Mouse (Mus musculus) embryonic facial prominence, embryonic 13.5 days (tissue): ENCODE results near the gene Tmem176b. TPM values are rescaled to one million over a fixed set of nuclear protein-coding genes. Genes with fewer than 3 reads are reported as not detected.

ENCODE experiments used
- ATAC-seq: fragments of 200-750 bp; cut with Nextera tagmentation; 2 replicates; pipeline ENCODE4 v1.8.0; 2017; ENCODE audit warnings: low read depth; ENCODE audit not compliant: insufficient number of reproducible peaks, insufficient read depth, low FRiP score, low TSS enrichment
- H3K27ac ChIP-seq: fragments of 300-500 bp; sonication (generic); 2 replicates; pipeline ENCODE4 v1.5.1; 2015; ENCODE audit warnings: moderate library complexity, mild to moderate bottlenecking, inconsistent platforms
- H3K27me3 ChIP-seq: fragments of 300-500 bp; sonication (generic); 2 replicates; pipeline ENCODE4 v1.6.1; 2015; ENCODE audit warnings: mild to moderate bottlenecking, inconsistent platforms
- H3K36me3 ChIP-seq: fragments of 300-500 bp; sonication (generic); 2 replicates; pipeline ENCODE4 v1.6.1; 2015; ENCODE audit warnings: mild to moderate bottlenecking, inconsistent platforms
- H3K4me1 ChIP-seq: fragments of 300-500 bp; sonication (generic); 2 replicates; pipeline ENCODE4 v1.6.1; 2015; ENCODE audit warnings: inconsistent platforms
- H3K4me2 ChIP-seq: fragments of 300-500 bp; sonication (generic); 2 replicates; pipeline ENCODE4 v1.6.1; 2015; ENCODE audit warnings: moderate library complexity, mild to moderate bottlenecking, inconsistent platforms
- H3K4me3 ChIP-seq: fragments of 300-500 bp; sonication (generic); 2 replicates; pipeline ENCODE4 v1.5.1; 2015; ENCODE audit warnings: mild to moderate bottlenecking, inconsistent platforms
- H3K9ac ChIP-seq: fragments of 300-500 bp; sonication (generic); 2 replicates; pipeline ENCODE4 v1.6.1; 2015; ENCODE audit warnings: mild to moderate bottlenecking, inconsistent platforms
- H3K9me3 ChIP-seq: fragments of 300-500 bp; sonication (generic); 2 replicates; pipeline ENCODE4 v1.6.1; 2016; ENCODE audit warnings: inconsistent platforms
- WGBS: fragments of 180-500 bp; shearing (Covaris S2); methylation state at CpG from one replicate; pipeline ENCODE4 v1.1.7; 2015; ENCODE audit warnings: mixed read lengths; 5-methylcytosine and 5-hydroxymethylcytosine counted together
- polyA plus RNA-seq: library from polyadenylated mRNA; unstranded; fragments of >200 nt; fragmentation: Nextera tagmentation; extraction: Ambion mirVana; gene quantifications from 2 replicates; pipeline ENCODE4 v1.2.1, GENCODE M21; 2015

Gene Tmem176b
- polyA plus RNA-seq, 1 experiment from 2014 or later, result 171 TPM

DNA sequence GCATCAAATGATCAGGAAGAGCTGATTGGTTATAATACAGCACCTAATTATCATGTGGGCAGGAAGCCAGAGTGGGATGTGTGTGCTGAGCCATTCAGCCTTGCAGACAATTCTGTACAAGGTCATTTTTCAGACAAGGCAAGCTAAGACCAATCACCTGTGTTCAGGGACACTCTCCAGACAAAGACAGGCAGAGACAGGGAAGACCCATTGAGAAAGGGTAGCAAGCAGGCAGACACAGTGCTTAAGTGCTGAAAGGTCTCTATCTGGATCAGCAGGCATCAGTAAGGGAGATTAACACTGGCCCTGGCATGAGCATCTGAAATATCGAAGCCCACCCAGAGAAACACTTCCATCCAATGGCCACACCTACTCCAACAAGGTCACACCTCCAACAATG lies 56.9 kb downstream of the Tmem176b start:
- no peak overlapping the region for H3K4me3 ChIP-seq
- no peaks in the 10 kb centered on the region for H3K4me1 ChIP-seq
- no peaks in the 10 kb centered on the region for H3K27me3 ChIP-seq
- no peak overlapping the region for H3K4me2 ChIP-seq
- 89% methylated on average over 1 of the region's 1 CpGs for WGBS
- no peak overlapping the region for H3K27ac ChIP-seq
- H3K9me3 ChIP-seq, result no peaks in the 10 kb centered on the region; the same call in 1 of the 2 replicates
- no peaks in the 10 kb centered on the region for H3K36me3 ChIP-seq
- no peak for ATAC-seq
- no peak overlapping the region for H3K9ac ChIP-seq

Other genes starting within 250 kb of the Tmem176b start
- gene Repin1, start 247.6 kb downstream of the Tmem176b start, polyA plus RNA-seq, result 23.0 and 24.2 TPM in 2 replicates
- 1.2 TPM in 1 of 2 replicates, not detected in the other for gene Gm44965, start 247.6 kb downstream of the Tmem176b start, polyA plus RNA-seq
- gene Zfp775, start 239.4 kb downstream of the Tmem176b start, polyA plus RNA-seq, result 5.4 and 9.8 TPM in 2 replicates
- gene AI854703, start 214.7 kb downstream of the Tmem176b start, polyA plus RNA-seq, result 1.3 and 1.5 TPM in 2 replicates
- 0.46 and 0.98 TPM in 2 replicates for gene Gimap8, start 194.3 kb downstream of the Tmem176b start, polyA plus RNA-seq
- 13.6 and 17.1 TPM in 2 replicates for gene Gimap9, start 165.4 kb downstream of the Tmem176b start, polyA plus RNA-seq
- gene Gimap4, start 156.9 kb downstream of the Tmem176b start, polyA plus RNA-seq, result 10.9 and 11.4 TPM in 2 replicates
- 15.5 and 20.3 TPM in 2 replicates for gene Gimap6, start 133.3 kb downstream of the Tmem176b start, polyA plus RNA-seq
- 1.4 and 1.6 TPM in 2 replicates for gene Gm28053, start 122.9 kb downstream of the Tmem176b start, polyA plus RNA-seq
- gene Gimap7, start 122.9 kb downstream of the Tmem176b start, polyA plus RNA-seq, result not detected in 2 replicates
- 8.0 and 9.0 TPM in 2 replicates for gene Gimap1, start 102.4 kb downstream of the Tmem176b start, polyA plus RNA-seq
- gene Gimap5, start 95.3 kb downstream of the Tmem176b start, polyA plus RNA-seq, result 2.3 and 3.8 TPM in 2 replicates
- gene Gimap3, start 70.6 kb downstream of the Tmem176b start, polyA plus RNA-seq, result not detected in 2 replicates
- 49.3 and 51.9 TPM in 2 replicates for gene Tmem176a, start 577 bp downstream of the Tmem176b start, polyA plus RNA-seq
- gene Aoc1, start 31.4 kb upstream of the Tmem176b start, polyA plus RNA-seq, result 1.2 TPM in 1 of 2 replicates, not detected in the other
- not detected in 2 replicates for gene 1600015I10Rik, start 88.4 kb upstream of the Tmem176b start, polyA plus RNA-seq
- gene Doxl2, start 133.5 kb upstream of the Tmem176b start, polyA plus RNA-seq, result not detected in 2 replicates
- not detected in 2 replicates for gene Svs1, start 145.4 kb upstream of the Tmem176b start, polyA plus RNA-seq
- 1.3 and 1.4 TPM in 2 replicates for gene Gpnmb, start 195.1 kb upstream of the Tmem176b start, polyA plus RNA-seq
- gene Malsu1, start 232.3 kb upstream of the Tmem176b start, polyA plus RNA-seq, result 83.8 and 87.9 TPM in 2 replicates